Mouse (Mus musculus): ENCODE measurements around the gene Tmem115.
"Not testable (repeated sequence)": the region's sequence is repeated elsewhere in the genome, so short reads cannot be mapped to it uniquely, and the experiment has no call there.

The Tmem115 gene

GRCm38 (mm10) chr9:107570016-107570415 lies 36.3 kb downstream of the Tmem115 start:
- in situ Hi-C loops (cut with MboI; ENCODE audit: low sequenced_read_pairs) = no loop called here

GRCm38 (mm10) chr9:107570845-107571244 lies 37.1 kb downstream of the Tmem115 start:
- in situ Hi-C loops (cut with MboI; ENCODE audit: low sequenced_read_pairs) = no loop called here

DNA sequence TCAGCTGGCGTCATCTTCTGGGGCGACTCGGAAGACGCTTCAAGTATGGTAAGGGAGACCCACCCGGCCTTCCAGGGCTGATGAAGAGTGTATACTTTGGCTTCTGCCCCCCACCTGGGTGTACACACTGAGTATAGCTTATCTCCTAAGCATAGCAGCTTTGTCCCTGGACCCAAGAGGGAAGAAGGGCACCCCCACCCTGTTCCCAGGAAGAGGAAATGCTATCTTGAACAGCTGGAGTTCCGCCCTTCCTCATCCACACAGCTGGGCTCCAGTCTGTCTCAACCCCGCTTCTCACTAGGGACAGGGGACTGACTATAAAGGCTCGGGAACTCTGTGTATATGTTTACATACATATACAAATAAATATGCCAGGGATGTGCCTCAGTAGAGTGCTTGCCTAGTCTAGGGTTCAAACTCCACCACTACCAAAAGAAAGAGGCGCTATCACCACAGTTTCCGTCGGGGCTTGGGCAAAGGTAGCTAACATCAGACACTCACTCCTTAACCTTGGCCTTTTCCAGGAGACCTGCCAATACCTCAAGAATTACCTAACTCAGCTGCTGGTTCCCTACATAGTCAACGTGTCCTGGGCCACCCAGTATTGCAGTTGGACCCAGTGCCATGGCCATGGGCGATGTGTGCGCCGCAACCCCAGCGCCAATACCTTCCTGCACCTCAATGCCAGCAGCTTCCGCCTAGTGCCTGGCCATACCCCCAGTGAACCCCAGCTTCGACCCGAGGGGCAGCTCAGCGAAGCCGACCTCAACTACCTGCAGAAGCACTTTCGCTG lies 38.0 kb downstream of the Tmem115 start:
- in situ Hi-C loops (cut with MboI; ENCODE audit: low sequenced_read_pairs) = no loop called here

DNA sequence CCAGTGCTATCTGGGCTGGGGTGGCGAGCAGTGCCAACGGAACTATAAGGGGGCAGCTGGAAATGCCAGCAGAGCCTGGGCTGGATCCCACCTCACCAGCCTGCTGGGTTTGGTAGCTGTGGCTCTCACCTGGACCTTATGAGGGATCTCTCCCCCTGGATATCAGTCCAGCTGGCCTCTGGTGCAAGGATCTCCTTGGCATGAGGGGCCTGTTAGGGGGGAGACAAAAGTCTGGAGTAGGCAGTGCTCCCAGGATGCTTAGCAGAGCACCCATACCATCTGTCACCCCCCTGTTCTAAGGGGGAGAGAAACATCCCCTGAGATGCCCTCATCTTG lies 38.5 kb downstream of the Tmem115 start:
- in situ Hi-C loops (cut with MboI; ENCODE audit: low sequenced_read_pairs) = no loop called here

DNA sequence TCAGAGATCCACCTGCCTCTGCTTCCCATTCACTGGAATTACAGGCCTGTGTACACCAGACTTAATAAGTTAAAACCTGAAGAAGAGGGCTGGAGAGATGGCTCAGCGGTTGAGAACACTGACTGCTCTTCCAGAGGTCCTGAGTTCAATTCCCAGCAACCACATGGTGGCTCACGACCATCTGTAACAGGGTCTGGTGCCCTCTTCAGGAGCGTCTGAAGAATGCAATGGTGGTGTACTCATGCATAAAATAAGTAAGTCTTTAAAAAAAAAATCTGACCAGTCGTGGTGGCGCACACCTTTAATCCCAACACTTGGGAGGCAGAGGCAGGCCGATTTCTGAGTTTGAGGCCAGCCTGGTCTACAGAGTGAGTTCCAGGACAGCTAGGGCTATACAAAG lies 40.0 kb downstream of the Tmem115 start:
- in situ Hi-C loops (cut with MboI; ENCODE audit: low sequenced_read_pairs) = not testable (repeated sequence)

- in situ Hi-C loops (cut with MboI; ENCODE audit: low sequenced_read_pairs) = no loop called here
Measured at GRCm38 (mm10) chr9:107575579-107576356, 42.0 kb downstream of the Tmem115 start.

GRCm38 (mm10) chr9:107576357-107577107 lies 42.8 kb downstream of the Tmem115 start, which contains the start of gene Hyal1:
Gene Hyal1 (plus strand): TSS chr9:107576927.
- in situ Hi-C loops (cut with MboI; ENCODE audit: low sequenced_read_pairs) = no loop called here

DNA sequence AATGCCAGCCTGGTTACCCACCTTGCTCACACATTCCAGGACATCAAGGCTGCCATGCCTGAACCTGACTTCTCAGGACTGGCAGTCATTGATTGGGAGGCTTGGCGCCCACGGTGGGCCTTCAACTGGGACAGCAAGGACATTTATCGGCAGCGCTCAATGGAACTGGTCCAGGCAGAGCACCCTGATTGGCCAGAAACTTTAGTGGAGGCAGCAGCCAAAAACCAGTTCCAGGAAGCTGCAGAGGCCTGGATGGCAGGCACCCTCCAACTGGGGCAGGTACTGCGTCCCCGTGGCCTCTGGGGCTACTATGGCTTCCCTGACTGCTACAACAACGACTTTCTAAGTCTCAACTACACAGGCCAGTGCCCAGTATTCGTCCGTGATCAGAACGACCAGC lies 44.1 kb downstream of the Tmem115 start:
- in situ Hi-C loops (cut with MboI; ENCODE audit: low sequenced_read_pairs) = no loop called here

DNA sequence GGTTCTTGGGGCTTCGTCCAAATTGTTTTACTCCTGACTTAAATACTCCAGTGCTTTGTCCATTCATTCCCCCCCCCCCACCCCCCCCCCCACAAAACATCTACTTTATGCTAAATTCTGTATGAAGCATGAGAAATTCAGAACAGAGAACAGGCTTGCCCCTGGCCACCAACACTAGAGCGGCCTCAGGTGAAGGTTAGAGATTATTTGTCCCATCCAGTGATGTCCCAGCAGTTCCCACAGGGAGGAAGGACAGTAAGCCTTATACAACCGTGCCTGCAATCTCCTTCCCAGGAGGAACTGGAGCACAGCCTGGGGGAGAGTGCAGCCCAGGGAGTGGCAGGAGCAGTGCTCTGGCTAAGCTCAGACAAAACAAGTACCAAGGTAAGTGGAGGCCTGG lies 44.8 kb downstream of the Tmem115 start, which contains the start of gene Naa80:
Naa80 (plus strand) TSS at position 301 of the 400 bp plus-strand sequence.
- in situ Hi-C loops (cut with MboI; ENCODE audit: low sequenced_read_pairs) = no loop called here

- in situ Hi-C loops (cut with MboI; ENCODE audit: low sequenced_read_pairs) = no loop called here
Measured at GRCm38 (mm10) chr9:107579023-107579900, 45.5 kb downstream of the Tmem115 start.

DNA sequence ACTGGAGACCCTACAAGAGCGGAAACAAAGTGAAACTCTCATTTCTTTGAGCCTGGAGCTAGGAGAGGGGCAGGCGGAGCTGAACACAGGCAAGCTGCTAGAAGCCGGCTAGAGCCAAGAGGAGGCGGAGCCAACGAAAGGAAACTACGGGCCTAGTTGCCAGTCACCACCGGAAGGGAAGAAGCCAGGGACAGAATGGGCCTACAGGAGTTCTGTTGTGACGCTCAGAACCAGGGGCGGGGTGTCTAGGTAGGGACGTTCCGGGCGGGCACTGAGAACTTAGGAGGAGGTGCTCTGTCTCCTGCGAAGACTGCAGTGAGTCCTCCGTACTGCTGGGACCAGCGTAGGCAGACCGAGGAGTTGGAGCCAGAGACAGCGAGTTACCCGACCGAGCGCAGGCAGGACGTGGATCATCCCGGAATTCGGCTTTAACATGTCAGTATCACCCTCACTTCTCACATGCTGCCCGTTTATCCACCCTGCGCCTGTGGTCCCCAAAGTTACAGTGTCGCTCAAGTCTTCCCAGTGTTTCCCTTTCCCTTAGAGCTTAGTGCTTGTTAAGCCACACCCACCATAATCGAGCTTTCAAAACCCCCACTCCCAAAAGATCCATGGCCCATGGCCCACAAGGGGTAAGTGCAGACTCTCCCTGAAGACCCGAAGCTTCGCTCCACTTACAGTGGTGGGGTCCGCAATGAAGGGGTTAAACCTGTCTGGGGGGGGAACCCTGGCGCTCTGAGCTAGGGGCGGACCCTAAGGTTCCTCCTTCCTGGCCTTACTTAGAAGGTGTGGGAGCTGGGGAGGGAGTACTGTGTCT lies 47.0 kb downstream of the Tmem115 start, which contains the start of gene Hyal3:
Hyal3 (plus strand) TSS at position 318 of the 817 bp plus-strand sequence.
- in situ Hi-C loops (cut with MboI; ENCODE audit: low sequenced_read_pairs) = no loop called here

- in situ Hi-C loops (cut with MboI; ENCODE audit: low sequenced_read_pairs) = no loop called here
Measured at GRCm38 (mm10) chr9:107581584-107581983, 47.8 kb downstream of the Tmem115 start.

GRCm38 (mm10) chr9:107582509-107583062 lies 48.8 kb downstream of the Tmem115 start:
- in situ Hi-C loops (cut with MboI; ENCODE audit: low sequenced_read_pairs) = no loop called here

DNA sequence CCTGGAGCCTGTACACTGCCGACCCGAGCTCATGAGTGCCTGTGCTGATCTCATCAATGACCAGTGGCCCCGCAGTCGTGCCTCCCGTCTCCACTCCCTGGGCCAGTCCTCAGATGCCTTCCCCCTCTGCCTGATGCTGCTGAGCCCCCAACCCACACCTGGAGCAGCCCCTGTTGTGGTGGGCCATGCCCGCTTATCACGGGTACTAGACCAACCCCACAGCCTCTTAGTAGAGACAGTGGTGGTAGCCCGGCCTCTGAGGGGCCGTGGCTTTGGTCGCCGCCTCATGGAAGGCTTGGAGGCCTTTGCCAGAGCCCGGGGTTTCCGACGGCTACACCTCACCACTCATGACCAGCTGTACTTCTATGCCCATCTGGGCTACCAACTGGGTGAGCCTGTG lies 49.4 kb downstream of the Tmem115 start:
- in situ Hi-C loops (cut with MboI; ENCODE audit: low sequenced_read_pairs) = no loop called here

DNA sequence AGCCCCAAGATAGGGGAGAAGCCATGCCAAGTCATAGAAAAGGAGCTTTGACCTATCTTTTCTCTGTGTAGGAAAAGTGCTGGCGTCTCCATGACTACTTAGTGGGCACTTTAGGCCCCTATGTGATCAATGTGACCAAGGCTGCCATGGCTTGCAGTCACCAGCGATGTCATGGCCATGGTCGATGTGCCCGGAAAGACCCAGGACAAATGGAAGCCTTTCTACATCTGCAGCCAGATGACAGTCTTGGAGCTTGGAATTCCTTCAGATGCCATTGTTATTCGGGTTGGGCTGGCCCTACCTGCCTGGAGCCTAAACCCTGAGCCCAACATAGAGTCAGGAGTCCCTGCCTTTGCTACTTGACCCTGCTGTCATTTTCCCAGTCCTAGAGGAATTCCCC lies 52.8 kb downstream of the Tmem115 start:
- in situ Hi-C loops (cut with MboI; ENCODE audit: low sequenced_read_pairs) = no loop called here

DNA sequence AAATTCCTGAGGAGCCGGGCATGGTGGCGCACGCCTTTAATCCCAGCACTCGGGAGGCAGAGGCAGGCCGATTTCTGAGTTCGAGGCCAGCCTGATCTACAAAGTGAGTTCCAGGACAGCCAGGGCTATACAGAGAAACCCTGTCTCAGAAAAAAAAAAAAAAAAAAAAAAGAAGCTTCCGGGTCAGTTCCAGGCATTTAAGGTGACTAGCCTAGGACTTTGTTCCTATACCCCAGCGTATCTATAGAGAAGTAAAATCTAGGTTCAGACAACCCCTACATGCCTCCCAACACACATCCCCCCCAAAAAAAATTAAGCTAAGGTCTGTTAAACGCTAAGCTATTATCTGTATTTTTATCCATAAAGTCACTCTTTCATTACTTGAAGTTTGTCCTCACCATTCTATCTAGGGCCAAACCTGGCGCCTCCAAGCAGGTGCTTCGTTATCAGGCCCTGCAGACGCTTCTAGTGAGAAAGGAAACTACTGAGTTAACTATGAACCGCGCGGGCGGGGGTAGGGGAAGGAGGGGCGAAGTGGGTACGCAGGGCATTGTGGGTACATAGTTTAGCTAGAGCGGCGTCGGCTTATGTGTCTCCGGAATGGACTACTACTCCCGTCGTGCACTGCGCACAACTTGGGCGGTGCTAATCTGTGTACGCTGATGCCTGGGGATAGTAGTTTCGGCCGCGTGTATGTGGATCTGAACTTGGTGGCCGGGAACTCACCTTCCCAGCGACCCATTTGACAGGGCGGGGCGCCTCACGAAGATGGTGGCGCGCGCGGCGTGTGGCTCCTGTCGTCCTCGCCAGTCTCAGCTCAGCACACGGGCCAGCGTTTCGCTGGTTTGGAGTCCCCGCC lies 53.5 kb downstream of the Tmem115 start, which contains the start of gene Ifrd2:
Ifrd2 (plus strand) TSS at position 669 of the 859 bp plus-strand sequence.
- in situ Hi-C loops (cut with MboI; ENCODE audit: low sequenced_read_pairs) = no loop called here

- in situ Hi-C loops (cut with MboI; ENCODE audit: low sequenced_read_pairs) = no loop called here
Measured at GRCm38 (mm10) chr9:107587833-107588639, 54.3 kb downstream of the Tmem115 start.
